Mouse (Mus musculus) heart, postnatal 0 days (tissue): ENCODE measurements around the gene Cdkal1.

Experiments used
- CTCF ChIP-seq: IDR thresholded peaks from 2 replicates; pipeline ENCODE4 v1.5.1; 2016; ENCODE audit warnings: antibody characterized with exemption, control low read depth, low read depth
- EP300 ChIP-seq: IDR thresholded peaks from 2 replicates; pipeline ENCODE4 v1.6.1; 2016; ENCODE audit warnings: antibody characterized with exemption, low read depth

- TF ChIP-seq CTCF (no peak), EP300 (no peak)
Measured at GRCm38 (mm10) chr13:29350004-29350403, 505.5 kb downstream of the Cdkal1 start.
